Mouse (Mus musculus) adrenal gland (tissue): ENCODE measurements around the gene Pde11a.

Source experiments
- intact Hi-C: fragments of 180-260 bp; cut with DNase I; formaldehyde crosslinking; loops from one replicate; pipeline ENCODE4 v1.15.1; 2025

The Pde11a gene

DNA sequence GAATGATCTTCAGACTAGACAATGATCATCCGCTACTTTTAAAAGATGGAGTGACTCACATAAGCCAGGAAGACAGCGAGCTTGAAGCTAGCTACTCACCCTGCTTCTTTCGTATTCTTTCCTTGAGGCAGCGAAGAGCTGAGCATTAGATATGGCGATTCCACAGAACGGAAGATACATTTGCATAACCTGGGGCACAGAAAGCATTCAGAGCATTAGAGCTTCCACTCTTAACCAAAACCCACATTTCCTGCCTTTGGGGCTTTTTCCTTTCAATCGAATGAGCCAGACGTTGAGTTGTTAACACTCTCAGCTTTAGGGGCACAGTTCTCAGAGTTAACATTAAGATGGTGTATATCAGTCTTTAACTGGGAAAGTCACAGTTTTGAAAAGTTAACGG is 123.4 kb downstream of the Pde11a start:
- intact Hi-C loops, result no loop called here

DNA sequence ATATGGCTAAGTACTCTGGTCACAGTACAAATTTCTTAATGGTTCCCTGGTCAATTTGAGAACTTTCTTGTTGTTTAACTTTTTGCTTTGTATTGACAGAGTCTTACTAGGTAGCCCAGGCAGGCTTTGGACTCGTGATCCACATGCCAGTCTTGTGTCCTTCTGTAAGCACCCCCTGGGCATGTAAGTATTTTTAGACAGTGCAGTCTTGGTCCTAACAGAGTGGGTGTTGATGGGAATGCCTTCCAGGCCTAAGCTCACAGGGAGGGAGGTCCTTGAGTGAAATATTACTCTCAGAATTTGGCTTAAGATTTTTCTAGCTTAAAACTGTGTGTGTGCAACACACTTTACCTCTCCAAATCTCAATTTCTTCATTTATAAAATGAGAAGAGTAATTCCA is 153.4 kb downstream of the Pde11a start:
- intact Hi-C loops, result no loop called here

DNA sequence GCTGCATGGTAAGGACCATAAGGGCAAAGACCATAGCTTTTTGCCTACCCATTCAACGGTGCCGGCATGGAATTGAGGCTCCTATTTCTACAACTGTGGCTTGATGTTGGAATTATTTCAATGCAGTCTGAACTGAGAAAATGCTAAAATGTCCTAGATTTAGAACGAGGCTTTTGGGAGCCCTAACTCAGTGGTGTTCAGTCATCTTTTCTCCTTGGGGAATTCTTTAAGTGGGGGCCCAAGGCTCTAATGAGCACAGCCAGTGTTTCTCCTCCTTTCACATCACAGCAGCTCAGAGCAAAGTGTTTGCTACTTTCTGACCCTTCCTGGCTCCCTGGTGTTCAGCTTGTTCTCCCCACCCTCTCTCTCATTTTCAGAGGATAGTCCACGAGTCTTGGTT is 175.8 kb downstream of the Pde11a start:
- intact Hi-C loops, result no loop called here

DNA sequence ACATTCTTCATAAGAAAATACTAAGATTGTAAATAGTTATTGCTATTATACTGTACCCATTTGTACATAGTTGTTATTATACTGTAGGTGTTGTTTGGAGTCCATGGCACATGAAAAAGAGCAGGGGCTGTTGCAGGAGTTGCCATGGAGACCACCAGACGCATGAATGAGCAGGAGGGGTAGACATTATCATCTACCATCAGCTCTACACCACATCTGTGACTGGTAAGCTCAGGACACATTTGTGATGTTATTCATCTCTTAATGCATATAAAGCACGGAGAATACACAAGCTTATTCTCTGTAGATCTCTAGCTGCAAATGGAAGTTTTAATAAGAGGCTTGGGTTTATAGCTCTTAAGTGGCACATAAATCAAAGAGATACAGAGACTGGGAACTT is 179.6 kb downstream of the Pde11a start:
- intact Hi-C loops, result no loop called here

DNA sequence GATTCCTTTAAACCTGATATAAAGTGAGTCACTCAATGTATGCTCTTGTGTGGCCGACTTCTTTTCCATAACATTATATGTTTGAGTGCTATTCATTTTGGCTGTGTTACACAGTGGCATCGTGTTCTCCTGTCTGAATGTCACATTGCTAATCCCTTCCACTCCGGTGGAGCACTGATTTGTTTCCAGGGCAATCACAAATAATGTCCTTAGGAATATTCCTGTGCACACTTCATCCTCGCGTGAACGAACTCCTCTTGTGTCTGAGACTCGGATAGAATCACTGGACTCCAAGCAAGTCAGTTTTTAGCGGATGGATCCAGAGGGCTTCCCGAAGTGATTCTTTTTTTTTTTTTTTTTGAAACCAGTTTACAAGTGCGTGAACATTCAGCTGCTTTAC is 197.4 kb downstream of the Pde11a start:
- intact Hi-C loops, result no loop called here

DNA sequence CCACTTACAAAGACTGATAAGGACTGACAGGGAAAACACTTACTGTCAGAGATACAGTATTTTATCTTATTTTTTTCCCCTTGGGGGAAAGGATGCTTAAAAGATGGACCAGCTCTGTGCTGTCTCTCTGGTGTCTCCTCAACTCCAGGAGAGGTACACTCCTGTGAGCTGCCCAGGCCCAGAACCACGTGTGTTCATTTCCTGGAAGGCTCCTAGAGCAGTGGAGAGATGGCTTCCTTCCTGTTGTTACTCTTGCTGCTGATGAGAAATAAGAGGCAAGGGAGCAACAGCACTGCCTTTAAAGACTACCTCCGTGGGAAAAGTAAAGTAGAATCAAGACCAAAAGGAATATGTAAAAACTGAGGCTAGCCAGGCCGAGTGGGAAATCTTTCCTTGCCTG is 205.6 kb downstream of the Pde11a start:
- intact Hi-C loops, result no loop called here

DNA sequence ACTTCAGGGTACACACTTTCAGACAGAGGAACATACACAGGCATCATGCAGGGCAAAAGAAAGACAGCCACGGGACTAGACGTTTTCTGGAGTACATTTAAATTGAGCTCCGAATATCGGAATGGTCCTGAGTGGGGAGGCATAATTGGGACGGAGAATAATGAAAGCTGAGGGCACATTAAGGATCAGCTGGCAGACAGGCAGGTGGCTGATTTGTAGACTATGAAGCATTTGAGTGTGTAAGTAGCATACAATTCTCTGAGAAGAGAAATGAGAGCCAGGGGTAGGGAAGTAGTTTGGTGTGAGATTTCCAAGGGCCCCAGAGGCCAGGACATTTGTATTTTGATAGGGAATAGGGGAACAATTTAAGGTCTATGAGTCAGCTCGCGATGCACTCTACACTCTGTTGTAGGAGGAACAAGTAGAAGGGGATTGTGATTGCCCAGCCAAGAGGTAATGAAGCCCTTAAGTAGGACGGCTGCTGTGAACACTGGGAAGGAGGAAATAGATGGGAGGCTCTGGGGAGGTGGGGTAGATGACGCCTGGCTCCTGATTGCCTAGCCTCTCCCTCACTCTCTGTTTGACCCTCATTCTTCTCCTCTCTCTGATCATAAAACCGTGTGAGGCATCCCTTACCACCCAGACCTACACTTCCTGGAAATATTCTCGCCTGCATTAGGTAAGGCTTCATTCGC is 208.5 kb downstream of the Pde11a start:
- intact Hi-C loops, result no loop called here

DNA sequence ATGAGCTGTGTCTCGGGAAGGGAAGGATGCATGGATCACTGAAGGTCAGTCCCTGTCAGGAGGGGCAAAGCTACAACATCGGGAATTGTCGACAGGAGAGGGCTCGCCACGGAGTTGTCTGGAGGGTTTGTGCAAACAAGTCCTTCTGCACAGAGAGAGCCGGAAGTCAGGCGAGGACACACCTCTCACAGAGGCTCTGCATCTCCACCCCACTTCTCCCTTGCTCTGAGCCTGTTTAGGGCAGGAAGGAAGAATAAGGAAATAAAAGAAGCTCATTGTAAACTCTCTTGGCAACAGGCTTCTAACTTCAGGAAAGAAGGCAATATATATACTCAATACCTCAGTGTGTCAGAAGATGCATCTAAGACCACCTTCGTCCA is 209.5 kb downstream of the Pde11a start:
- intact Hi-C loops, result no loop called here

DNA sequence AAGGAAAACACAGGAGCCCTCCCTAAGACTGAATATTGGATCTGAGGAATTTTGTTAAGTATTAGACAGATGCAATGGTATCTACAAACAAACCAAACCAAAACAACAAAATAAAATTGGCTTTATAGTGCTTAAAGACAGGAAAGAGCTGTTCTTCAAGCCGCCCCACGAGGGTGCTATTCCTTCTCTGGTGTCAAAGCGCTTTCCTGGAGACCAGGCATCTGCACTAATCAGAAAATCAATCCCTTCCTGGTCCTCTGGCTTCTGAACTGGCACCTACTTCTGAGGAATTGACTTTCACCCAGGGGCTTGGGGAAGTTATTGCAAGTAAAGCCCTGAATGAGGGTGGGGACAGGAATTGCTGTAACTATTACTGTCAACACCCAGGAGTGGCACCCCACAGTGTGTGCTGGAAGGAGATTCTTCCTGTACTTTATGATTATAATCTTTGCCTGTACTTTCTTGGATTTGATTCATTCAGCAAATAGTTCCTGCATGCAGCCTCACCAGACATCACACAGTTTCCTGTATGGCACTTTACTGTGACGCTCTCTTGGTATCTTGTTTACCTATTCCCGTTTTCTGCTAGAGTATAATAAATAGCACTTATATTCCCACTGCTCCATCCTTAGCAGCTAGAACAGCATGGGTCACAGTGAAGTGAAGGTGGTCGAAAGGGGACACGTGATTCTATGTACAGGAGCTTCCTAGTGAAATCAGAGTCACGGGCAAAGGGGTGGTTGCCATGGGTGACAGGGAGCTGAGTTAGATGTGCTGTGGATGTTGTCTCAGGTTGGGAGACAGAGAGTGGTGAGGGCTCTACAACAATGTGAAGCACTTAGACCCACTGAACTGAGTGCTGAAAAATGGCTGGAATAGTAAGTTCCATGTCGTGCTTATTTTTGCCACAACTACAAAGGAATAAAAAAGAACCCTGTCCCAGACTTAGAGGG is 210.2 kb downstream of the Pde11a start:
- intact Hi-C loops, result no loop called here

DNA sequence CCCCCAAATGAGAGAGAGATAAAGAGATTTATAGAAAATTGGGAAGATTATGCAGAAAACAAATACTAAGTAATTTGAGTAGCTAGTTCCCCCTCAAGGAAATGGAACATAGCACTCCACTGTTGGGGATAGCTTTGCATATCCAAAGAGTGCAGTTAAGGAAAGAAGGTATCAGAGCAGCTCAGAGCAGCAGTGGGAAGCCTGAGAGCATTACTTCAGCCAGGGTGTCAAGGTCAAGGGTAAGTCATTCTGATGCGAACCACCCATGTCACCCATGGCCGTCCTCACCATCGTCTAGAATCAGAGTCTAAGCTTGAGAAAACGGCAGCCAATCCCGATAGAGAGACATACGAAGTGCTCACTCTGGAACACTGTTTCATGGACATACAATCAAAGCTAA is 211.9 kb downstream of the Pde11a start:
- intact Hi-C loops, result no loop called here

DNA sequence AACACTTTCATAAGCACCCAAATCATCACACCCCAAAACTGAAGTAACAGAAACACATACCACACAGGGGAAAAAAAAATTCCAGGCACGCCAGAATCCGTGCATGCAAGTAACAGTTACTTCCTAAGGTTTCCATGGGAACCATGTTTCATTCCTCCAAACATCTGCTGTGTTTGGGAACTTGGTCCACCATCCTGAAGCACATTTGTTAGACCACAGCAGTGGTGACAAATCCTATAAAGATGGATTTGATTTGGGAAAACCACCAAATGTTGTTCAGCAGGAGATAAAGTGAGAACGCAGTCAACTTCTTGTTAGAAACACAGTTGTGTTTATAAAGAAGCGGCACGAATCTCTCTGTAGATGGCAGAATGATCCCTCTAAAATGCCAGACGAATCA is 213.8 kb downstream of the Pde11a start:
- intact Hi-C loops, result no loop called here

DNA sequence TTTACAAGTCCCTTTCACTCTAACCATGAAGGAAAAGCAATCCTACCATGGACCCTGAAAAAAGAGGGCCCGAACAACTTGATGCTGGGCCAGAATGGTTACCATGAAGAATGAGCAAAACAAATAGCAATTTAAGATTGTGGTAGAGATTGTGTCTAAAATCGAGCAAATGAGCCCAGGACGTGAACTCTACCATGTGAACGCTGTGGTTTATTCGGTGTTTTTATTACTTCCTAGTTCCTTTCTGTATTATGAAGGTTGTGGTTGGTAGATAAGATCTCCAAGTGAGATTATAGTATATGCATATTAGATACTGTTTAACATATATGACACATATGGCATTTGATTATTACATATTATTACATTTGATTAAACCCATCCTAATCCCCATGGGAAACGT is 216.4 kb downstream of the Pde11a start:
- intact Hi-C loops, result no loop called here

DNA sequence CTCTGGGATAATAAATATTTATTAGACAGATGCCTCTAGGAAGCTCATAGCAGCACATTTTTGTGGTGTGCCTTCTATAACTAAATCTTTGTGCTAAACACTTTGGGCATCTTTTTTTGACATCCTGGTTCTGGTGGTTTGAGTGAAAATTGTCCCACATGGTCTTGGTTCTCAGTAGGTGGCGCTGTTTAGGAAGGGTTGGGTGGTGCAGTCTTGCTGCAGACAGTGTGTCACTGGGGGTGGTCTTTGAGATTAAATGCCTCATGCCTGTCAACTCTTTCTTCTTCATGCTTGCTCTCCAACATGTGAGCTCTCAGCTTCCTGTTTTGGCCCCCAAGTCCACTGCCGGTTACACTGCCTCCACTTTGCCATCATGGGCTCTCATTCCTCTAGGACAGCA is 218.7 kb downstream of the Pde11a start:
- intact Hi-C loops, result no loop called here

DNA sequence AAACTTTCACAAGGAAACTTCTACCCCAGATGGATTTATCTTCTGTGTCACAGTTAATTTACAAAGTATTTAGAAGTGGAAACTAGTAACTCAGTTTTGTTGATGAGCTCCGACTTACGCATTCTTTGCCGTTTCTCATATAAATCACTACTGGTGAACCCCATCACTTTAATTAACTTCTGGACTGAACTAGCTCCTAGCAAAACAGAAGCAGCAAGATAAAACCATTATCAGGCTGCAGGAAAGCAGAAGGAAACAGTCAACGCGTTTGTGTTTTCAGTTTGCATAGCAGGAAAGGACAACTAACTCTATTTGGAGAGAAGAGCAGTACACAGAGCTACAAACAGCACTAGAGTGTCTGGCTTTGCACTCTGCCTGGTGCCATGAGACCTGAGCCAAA is 220.1 kb downstream of the Pde11a start:
- intact Hi-C loops, result no loop called here

DNA sequence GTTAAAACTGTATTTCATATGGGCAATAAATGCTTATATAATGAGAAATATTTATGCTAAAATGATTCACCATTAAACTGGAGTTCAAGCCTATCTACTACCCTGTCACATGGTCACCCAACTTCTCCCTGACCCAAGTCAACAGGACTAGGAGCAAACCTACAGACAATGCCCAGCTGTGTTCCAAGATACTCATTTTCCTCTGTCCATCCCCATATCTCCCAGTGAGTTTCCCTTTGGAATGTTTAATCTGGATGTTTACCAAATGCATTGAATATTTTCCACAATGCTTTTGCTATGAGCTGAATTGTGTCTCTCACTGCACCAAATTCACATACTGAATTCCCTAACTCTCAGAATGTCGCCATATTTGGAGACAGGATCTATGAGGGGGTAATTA is 221.4 kb downstream of the Pde11a start:
- intact Hi-C loops, result no loop called here

DNA sequence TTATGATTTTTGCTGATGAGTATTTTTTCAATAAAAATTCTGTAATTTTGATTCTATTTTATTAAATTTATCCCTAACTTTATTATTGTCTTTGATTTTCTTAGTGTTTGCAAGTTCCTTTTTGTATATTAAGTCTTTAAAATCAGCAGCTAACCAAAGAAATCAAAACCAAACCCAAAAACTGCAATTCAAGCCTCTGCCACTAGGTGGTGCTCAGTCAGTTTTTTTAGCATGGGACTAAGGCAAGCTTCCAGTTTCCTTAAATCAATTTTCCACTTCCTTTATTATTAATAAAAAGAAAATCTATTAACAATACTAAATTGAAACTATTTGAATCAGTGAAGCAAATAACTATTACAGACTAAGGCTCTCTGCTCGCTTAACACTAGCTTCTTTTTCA is 222.9 kb downstream of the Pde11a start:
- intact Hi-C loops, result no loop called here

DNA sequence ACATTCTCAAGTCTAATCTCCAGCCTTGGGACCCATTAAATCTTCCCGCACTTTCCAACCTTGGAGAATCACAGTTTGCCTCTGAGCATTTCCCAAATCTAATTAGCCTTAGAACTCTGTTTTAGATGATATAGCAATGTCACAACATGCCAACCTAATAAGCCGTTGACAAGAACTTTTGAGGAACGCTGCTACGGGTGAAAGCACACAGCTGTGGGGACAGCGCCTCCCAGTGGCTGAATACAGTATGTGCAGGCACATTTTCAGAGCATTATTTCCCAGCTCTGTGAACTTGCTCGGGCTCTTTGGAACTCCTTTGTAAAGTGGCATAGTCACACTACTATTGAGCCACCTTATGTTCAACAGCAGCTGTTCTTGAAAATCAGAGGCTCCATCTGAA is 223.8 kb downstream of the Pde11a start:
- intact Hi-C loops, result no loop called here

DNA sequence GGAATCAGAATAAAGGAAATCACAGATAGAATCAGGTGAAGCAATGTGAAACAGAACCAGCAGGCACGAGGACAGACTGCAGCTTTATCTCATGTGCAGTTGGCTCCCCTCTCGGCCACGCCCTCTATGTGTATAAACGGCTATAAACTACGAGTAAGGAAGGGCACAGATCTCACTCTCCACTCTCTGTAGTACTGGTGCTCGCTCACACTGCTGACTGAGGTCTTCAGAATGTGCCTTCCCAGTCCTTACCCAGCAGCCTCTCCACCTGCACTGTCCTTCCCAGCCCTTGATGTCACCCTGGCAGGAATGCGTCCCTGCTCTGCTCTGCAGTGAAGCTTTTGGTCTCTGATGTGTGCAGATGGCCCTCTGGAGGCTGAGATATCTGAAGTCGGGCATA is 228.9 kb downstream of the Pde11a start:
- intact Hi-C loops, result no loop called here

DNA sequence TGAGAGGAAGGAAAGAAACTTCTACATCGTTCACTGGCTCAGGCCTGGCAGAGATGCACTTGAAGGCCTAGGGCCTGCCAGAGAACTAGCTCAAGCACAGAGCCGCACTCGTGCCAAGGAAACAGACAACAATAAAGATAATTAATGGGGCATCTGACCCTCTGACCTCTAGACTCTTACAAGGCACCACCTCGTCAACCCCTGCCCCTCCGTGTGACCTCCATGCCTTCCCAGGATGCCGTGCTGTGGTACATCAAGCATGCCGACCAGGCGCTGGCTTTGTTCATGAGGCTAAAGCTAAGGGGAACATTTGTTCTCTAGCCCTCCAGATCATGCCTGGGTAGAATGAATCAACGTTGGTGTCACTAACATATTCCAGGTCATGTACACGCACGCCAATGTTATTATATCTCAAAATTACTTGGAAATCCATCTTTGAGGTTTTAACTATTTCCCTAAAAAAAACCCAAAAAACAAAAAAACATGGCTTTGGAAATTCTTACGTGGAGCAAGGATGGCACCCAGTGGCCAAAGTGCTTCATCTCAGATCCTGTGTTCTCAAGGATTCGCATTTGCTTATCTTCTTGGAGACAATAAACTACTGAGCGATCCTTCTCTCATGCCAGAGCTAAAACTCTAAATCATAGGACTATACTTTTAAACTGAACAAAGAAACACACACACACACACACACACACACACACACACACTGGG is 236.5 kb downstream of the Pde11a start:
- intact Hi-C loops, result no loop called here

DNA sequence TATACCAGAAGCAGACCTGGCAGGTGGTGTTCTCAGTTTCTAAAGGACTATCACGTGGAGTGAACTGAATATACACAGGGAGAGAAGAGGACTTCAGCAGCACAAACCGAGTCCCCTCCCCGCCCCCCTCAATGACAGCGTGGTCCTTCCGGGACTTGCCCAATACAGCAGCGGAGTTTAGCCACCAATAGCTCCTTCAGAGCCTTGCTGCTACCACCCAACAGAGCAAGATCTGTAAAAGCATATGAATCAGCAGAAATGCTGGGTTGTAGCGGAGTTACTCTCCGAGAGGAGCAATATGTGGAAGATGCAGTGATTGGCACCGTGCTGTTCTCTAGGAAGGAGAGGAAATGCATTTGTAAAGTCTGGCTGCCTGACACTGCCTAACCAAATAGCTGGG is 238.0 kb downstream of the Pde11a start:
- intact Hi-C loops, result no loop called here

DNA sequence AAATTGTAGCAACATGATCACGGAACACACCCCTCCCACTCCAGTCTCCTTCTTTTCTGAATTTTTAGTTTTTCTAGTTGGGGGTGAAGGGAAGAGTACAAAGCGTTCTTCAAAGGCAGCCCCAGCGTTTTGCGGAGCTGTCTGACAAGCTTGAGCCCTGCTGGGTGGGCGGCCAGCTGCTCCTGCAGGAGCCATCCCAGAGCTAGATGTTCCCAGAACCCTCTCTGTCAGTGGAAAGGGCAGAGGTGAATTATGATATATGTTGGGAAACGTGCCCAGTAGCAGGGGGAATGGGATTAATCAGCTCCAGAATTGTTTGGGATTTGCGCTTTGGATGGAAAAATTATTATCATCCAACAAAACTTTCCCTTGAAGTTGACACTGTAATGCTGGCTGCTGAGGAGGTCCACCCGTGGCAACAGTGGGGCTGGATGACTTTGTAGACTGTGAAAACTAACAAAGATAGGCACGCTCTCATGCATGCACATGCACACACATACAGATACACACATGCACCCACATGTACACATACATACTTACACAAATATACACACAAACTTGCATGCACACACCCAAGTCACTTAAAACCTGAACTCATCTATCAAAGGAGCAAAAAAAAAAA is 238.7 kb downstream of the Pde11a start:
- intact Hi-C loops, result no loop called here

DNA sequence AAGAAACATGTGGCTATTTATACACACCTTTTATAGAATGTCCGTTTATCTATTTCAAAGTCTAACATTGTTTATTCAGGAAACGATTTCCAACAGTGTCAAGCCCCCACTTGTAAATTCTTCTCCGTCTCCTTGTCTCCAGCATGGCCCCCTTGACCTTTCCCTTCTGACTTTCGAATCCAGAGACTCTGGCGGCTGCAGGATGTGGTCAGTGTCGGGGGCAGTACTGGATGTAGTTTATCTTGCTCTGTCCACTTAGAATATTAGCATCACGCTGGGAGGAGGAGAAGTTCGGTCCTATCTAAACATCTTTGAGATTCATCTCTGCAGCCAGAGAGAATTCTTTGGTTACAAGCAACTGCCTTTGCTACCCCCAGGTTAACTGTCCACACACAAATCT is 240.2 kb downstream of the Pde11a start:
- intact Hi-C loops, result no loop called here
